Mouse (Mus musculus) myocyte (in vitro differentiated cells): ENCODE measurements around the gene Dll4.

ENCODE experiments used
- CEBPB ChIP-seq: IDR thresholded peaks from 2 replicates; pipeline ENCODE4 v1.6.1; 2011; ENCODE audit warnings: mild to moderate bottlenecking, moderate library complexity; ENCODE audit not compliant: poor library complexity, insufficient read depth, severe bottlenecking
- E2F4 ChIP-seq: IDR thresholded peaks from one replicate; pipeline ENCODE4 v1.6.1; 2011; ENCODE audit warnings: mild to moderate bottlenecking, control low read depth, moderate library complexity; ENCODE audit not compliant: insufficient read depth
- MAX ChIP-seq: IDR thresholded peaks from one replicate; pipeline ENCODE4 v1.6.1; 2011; ENCODE audit warnings: low read depth, mild to moderate bottlenecking, control low read depth
- MYOD1 ChIP-seq, 3 experiments: IDR thresholded peaks; one replicate each; pipeline ENCODE4 v1.6.1; 2011; ENCODE audit warnings: control low read depth in 2 of 3, low read depth in 2 of 3, mild to moderate bottlenecking in 2 of 3, moderate library complexity in 1 of 3; ENCODE audit not compliant: insufficient read length in 2 of 3, control insufficient read depth in 1 of 3
- MYOG ChIP-seq, 3 experiments: IDR thresholded peaks; one replicate each; pipeline ENCODE4 v1.6.1; 2011; ENCODE audit warnings: control low read depth in 2 of 3, low read depth in 2 of 3, mild to moderate bottlenecking in 2 of 3; ENCODE audit not compliant: insufficient read length in 2 of 3, control insufficient read depth in 1 of 3, insufficient read depth in 1 of 3
- POLR2A ChIP-seq: IDR thresholded peaks from one replicate; pipeline ENCODE4 v1.6.1; 2011; ENCODE audit warnings: low read depth, mild to moderate bottlenecking, control low read depth, moderate library complexity; ENCODE audit not compliant: insufficient read length
- POLR2AphosphoS2 ChIP-seq: IDR thresholded peaks from one replicate; pipeline ENCODE4 v1.6.1; 2011; ENCODE audit warnings: low read depth, control low read depth; ENCODE audit not compliant: insufficient read length
- REST ChIP-seq: IDR thresholded peaks from one replicate; pipeline ENCODE4 v1.6.1; 2011; ENCODE audit warnings: mild to moderate bottlenecking, control low read depth, moderate library complexity; ENCODE audit not compliant: insufficient read depth, insufficient read length
- SRF ChIP-seq: IDR thresholded peaks from one replicate; pipeline ENCODE4 v1.6.1; 2011; ENCODE audit warnings: low read depth; ENCODE audit not compliant: control insufficient read depth, insufficient read length
- TCF12 ChIP-seq: IDR thresholded peaks from one replicate; pipeline ENCODE4 v1.6.1; 2011; ENCODE audit warnings: mild to moderate bottlenecking, control low read depth; ENCODE audit not compliant: poor library complexity, insufficient read depth, severe bottlenecking
- TCF3 ChIP-seq: IDR thresholded peaks from one replicate; pipeline ENCODE4 v1.6.1; 2011; ENCODE audit warnings: low read depth, control low read depth; ENCODE audit not compliant: insufficient read length
- USF1 ChIP-seq: IDR thresholded peaks from one replicate; pipeline ENCODE4 v1.6.1; 2011; ENCODE audit warnings: low read depth, mild to moderate bottlenecking, control low read depth, moderate library complexity

DNA sequence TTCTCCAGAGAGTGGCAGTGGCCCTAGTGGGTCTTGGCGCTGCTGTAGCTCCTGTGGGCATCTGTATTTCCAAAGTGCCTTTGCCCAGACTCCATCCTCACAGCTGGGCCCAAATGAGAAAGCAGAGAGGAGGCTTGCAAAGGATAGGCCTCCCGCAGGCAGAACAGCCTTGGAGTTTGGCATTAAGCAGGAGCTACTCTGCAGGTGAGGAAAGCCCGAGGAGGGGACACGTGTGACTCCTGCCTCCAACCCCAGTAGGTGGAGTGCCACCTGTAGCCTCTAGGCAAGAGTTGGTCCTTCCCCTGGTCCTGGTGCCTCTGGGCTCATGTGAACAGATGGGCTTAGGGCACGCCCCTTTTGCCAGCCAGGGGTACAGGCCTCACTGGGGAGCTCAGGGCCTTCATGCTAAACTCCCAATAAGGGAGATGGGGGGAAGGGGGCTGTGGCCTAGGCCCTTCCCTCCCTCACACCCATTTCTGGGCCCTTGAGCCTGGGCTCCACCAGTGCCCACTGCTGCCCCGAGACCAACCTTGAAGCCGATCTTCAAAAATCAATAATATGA is 9.5 kb downstream of the Dll4 start:
- TF ChIP-seq POLR2A (no peak), MYOD1 (IDR thresholded peaks at IDR 0.05; ENCODE audit: control insufficient read depth in 1 of 3, insufficient read length in 2 of 3, low read depth in 2 of 3) (no peak), USF1 (no peak), TCF12 (no peak), CEBPB (no peak), MAX (no peak), E2F4 (no peak), TCF3 (no peak), MYOG (IDR thresholded peaks at IDR 0.05; ENCODE audit: control insufficient read depth in 1 of 3, insufficient read depth in 1 of 3, insufficient read length in 2 of 3, low read depth in 2 of 3) (no peak), POLR2AphosphoS2 (no peak), REST (no peak), SRF (no peak)
